Mouse (Mus musculus) G1E (cell line): ENCODE measurements at regions not wholly inside any gene's neighbourhood (a gene's known extent, or its start where the extent isn't known, plus 50 kb on each side); places are given as distances from the start of the nearest gene placed in this dataset.

Source experiments
- CTCF ChIP-seq: IDR thresholded peaks from 2 replicates; pipeline ENCODE4 v1.5.1; 2012; ENCODE audit warnings: low read depth, low read length, inconsistent platforms, mixed read lengths
- POLR2AphosphoS5 ChIP-seq: IDR thresholded peaks from 2 replicates; pipeline ENCODE4 v1.6.1; 2012; ENCODE audit warnings: low read depth, low read length, inconsistent platforms; ENCODE audit not compliant: insufficient replicate concordance
- TAL1 ChIP-seq: conservative IDR thresholded peaks from 2 replicates; pipeline ENCODE4 v1.6.1; 2012; ENCODE audit warnings: low read depth, low read length, inconsistent platforms, mixed read lengths

- no peak for TF ChIP-seq TAL1
- TF ChIP-seq CTCF = no peak
- no peak for TF ChIP-seq POLR2AphosphoS5
Measured at GRCm38 (mm10) chr12:25790956-25791355, 624.1 kb downstream of the Rnf144a start.
